Mouse (Mus musculus): Measurements from ENCODE around the gene Ppm1h. TPM values are rescaled to one million over a fixed set of nuclear protein-coding genes. Genes with fewer than 3 reads are reported as not detected.

Ppm1h gene
- 44.5 and 68.1 TPM in 2 replicates for polyA plus RNA-seq (2021; fragmentation: Nextera tagmentation)
- long read RNA-seq, experiment 1, full-length matches to known transcripts = 31 of 51 reads
- long read RNA-seq, experiment 1, partial matches to known transcripts = 4 of 51 reads
- long read RNA-seq, experiment 1, other reads (novel, unspliced or antisense) = 16 of 51 reads
- long read RNA-seq, experiment 2, full-length matches to known transcripts = 3 of 247 reads
- long read RNA-seq, experiment 2, partial matches to known transcripts = 4 of 247 reads
- long read RNA-seq, experiment 2, other reads (novel, unspliced or antisense) = 240 of 247 reads

GRCm38 (mm10) chr10:122678541-122679436 lies at the start of gene Ppm1h:
TSS of gene Ppm1h (plus strand) at chr10:122678762.

Other genes with a start within 250 kb of the Ppm1h start
- 0.20 and 0.33 TPM in 2 replicates for gene Avpr1a, start 230.3 kb upstream of the Ppm1h start, polyA plus RNA-seq (2021; fragmentation: Nextera tagmentation)

Data from left cerebral cortex, adult 6 months (tissue).